Mouse (Mus musculus) midbrain, embryonic 10.5 days (tissue): ENCODE measurements at regions not wholly inside any gene's neighbourhood (a gene's known extent, or its start where the extent isn't known, plus 50 kb on each side); places are given as distances from the start of the nearest gene placed in this dataset.
A peak's percentile ranks its signal among the peaks of the same experiment; 100 is the strongest.

ENCODE experiments used
- DNase-seq: peaks from one replicate; pipeline ENCODE4 v3.0.0-alpha.2; 2017; ENCODE audit warnings: low spot score
- H3K27ac ChIP-seq: fragments of 300-500 bp; sonication (generic); replicated peaks from 2 replicates; pipeline ENCODE4 v1.5.1; 2016; ENCODE audit warnings: mild to moderate bottlenecking
- H3K27me3 ChIP-seq: fragments of 300-500 bp; sonication (generic); 2 replicates; pipeline ENCODE4 v1.6.1; 2016; ENCODE audit warnings: low read depth, mild to moderate bottlenecking; ENCODE audit not compliant: poor library complexity, severe bottlenecking
- H3K36me3 ChIP-seq: fragments of 300-500 bp; sonication (generic); 2 replicates; pipeline ENCODE4 v1.6.1; 2016; ENCODE audit warnings: mild to moderate bottlenecking, moderate library complexity
- H3K4me1 ChIP-seq: fragments of 300-500 bp; sonication (generic); 2 replicates; pipeline ENCODE4 v1.6.1; 2016
- H3K4me3 ChIP-seq: fragments of 300-500 bp; sonication (generic); 2 replicates; pipeline ENCODE4 v1.5.1; 2016; ENCODE audit warnings: mild to moderate bottlenecking, moderate library complexity
- H3K9me3 ChIP-seq: fragments of 300-500 bp; sonication (generic); replicated peaks from 2 replicates; pipeline ENCODE4 v1.6.1; 2016; ENCODE audit warnings: mild to moderate bottlenecking
- WGBS: fragments of 180-500 bp; shearing (Covaris S2); methylation state at CpG from one replicate; pipeline ENCODE4 v1.1.7; 2016; 5-methylcytosine and 5-hydroxymethylcytosine counted together

DNA sequence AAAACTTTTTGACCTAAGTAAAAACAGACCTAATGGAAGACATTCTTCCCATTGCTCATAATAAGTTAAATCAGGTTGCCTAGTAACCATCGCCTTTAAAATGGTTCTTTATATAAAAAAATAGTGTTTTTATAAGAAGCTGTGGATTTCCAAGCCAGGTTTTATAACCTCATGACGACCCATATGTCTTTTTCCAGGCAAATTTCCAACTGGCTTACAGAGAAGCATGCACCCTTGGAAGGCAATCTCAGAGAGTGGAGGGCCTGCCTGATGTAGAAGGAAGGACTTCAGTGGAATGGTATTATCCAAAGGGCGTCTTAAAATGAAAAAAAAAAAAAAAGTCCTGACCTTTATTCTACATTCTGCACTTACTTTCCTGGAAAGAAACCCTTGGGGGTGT is 172.2 kb upstream of the Tyw5 start:
- no peaks in the 10 kb centered on the region for H3K36me3 ChIP-seq
- no peak for DNase-seq
- no peaks in the 10 kb centered on the region for H3K27me3 ChIP-seq
- H3K4me1 ChIP-seq: no peaks in the 10 kb centered on the region
- 76% methylated on average over 3 of the region's 3 CpGs for WGBS
- no peaks in the 10 kb centered on the region for H3K9me3 ChIP-seq
- no peak overlapping the region for H3K4me3 ChIP-seq
- no peak overlapping the region for H3K27ac ChIP-seq

- H3K9me3 ChIP-seq: peaks cover under 1% of the 10 kb centered on the region; the same call in 1 of the 2 replicates
- WGBS: 87% methylated on average over 7 of the region's 7 CpGs
Observed at GRCm38 (mm10) chr1:57593707-57594589, 180.0 kb upstream of the Spats2l start.

GRCm38 (mm10) chr1:57594815-57595214 is 179.1 kb upstream of the Spats2l start:
- no peak overlapping the region for H3K4me3 ChIP-seq
- H3K27me3 ChIP-seq: no peaks in the 10 kb centered on the region
- H3K36me3 ChIP-seq: no peaks in the 10 kb centered on the region
- no peaks in the 10 kb centered on the region for H3K4me1 ChIP-seq
- no peak overlapping the region for H3K27ac ChIP-seq
- no peak for DNase-seq
- 77% methylated on average over 5 of the region's 5 CpGs for WGBS
- H3K9me3 ChIP-seq: no peaks in the 10 kb centered on the region

More at GRCm38 (mm10) chr1:57593707-57594589, 180.0 kb upstream of the Spats2l start:
- Histone ChIP-seq H3K36me3 (no peaks in the 10 kb centered on the region), H3K27ac (no peak overlapping the region), H3K4me3 (no peak overlapping the region), H3K27me3 (no peaks in the 10 kb centered on the region), H3K4me1 (no peaks in the 10 kb centered on the region)
- DNase-seq: no peak

- WGBS: 72% methylated on average over 2 of the region's 2 CpGs
Observed at GRCm38 (mm10) chr1:57600951-57601350, 173.0 kb upstream of the Spats2l start.

GRCm38 (mm10) chr1:57605525-57605924 is 168.4 kb upstream of the Spats2l start:
- DNase-seq: no peak
- H3K36me3 ChIP-seq: no peaks in the 10 kb centered on the region
- H3K4me1 ChIP-seq: peaks cover 27% of the 10 kb centered on the region
- no peak overlapping the region for H3K27ac ChIP-seq
- no peak overlapping the region for H3K4me3 ChIP-seq
- H3K9me3 ChIP-seq: no peaks in the 10 kb centered on the region
- H3K27me3 ChIP-seq: no peaks in the 10 kb centered on the region
- 72% methylated on average over 1 of the region's 1 CpGs for WGBS

More at GRCm38 (mm10) chr1:57600951-57601350, 173.0 kb upstream of the Spats2l start:
- Histone ChIP-seq H3K27me3 (no peaks in the 10 kb centered on the region), H3K4me1 (peaks cover 7% of the 10 kb centered on the region), H3K27ac (no peak overlapping the region), H3K36me3 (no peaks in the 10 kb centered on the region), H3K9me3 (no peaks in the 10 kb centered on the region), H3K4me3 (no peak overlapping the region)
- DNase-seq: no peak

- H3K36me3 ChIP-seq: no peaks in the 10 kb centered on the region
- H3K27me3 ChIP-seq: no peaks in the 10 kb centered on the region
- no peak overlapping the region for H3K4me3 ChIP-seq
- no peak overlapping the region for H3K27ac ChIP-seq
- H3K4me1 ChIP-seq: peaks cover 21% of the 10 kb centered on the region
- no peaks in the 10 kb centered on the region for H3K9me3 ChIP-seq
- DNase-seq: no peak
- WGBS: 77% methylated on average over 4 of the region's 4 CpGs
Observed at GRCm38 (mm10) chr1:57606060-57606683, 167.8 kb upstream of the Spats2l start.

DNA sequence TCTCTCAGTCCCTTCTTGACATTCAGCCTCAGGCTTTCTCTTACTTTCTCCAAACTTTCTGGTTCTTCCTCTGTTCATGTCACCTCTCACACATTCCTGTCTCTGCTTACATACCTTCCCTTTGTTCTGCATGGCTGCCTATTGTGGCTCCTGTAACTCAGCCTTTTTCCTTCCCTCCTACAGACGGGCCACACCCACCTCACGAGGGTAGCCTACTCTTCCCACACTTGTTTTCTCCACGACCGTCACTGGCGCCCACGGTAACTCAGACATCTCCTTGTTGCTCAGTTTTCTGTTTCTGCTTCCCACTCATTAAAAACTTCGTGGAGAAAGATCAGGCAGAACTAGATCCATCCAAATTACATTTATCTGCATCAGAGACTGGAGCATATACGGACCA is 166.9 kb upstream of the Spats2l start:
- Histone ChIP-seq H3K9me3 (no peaks in the 10 kb centered on the region), H3K27me3 (no peaks in the 10 kb centered on the region), H3K36me3 (no peaks in the 10 kb centered on the region), H3K4me1 (peaks cover 23% of the 10 kb centered on the region), H3K27ac (no peak overlapping the region), H3K4me3 (no peak overlapping the region)
- DNase-seq: no peak
- WGBS: 72% methylated on average over 8 of the region's 8 CpGs

DNA sequence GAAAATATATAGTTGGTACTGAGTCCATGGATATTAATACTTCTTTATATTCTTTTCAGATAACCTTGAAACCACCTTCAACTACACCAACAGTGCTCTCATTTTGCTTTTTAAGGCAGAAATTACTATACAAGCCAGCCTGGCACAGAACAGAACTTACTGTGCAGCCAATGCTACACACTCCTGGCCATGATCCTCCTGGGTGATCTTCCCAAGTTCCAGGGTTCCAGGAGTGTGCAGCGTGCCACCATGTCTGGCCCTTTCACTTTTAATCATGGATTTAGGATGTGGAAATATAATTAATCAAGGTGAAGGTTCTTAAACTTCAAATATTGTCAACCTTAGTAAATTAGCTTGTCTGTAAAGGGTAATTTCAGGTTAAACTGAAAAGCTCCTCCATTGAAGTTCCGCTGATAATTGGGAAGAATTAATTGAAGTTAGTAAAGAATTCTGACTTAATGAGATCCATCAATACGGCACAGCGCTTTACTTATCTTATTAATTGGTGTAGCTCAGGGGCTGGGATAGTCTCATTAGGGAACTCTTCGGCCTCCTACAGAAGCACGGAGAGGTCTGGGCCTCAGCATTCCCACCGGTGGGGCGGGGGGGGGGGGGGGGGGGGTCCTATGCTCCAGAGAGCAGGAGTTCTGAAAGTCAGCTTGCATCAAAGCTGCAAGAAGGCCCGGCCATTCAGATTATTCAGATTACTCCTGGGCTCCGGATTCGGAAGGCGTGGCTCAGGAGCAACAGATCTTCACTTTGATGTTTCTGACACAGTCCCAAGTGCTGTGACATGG is 166.1 kb upstream of the Spats2l start:
- H3K4me1 ChIP-seq: peaks cover 31% of the 10 kb centered on the region
- no peaks in the 10 kb centered on the region for H3K9me3 ChIP-seq
- WGBS: 29% methylated on average over 11 of the region's 12 CpGs
- no peak for DNase-seq
- peak overlapping the region; percentile 49 for H3K27ac ChIP-seq
- H3K36me3 ChIP-seq: no peaks in the 10 kb centered on the region
- no peaks in the 10 kb centered on the region for H3K27me3 ChIP-seq
- H3K4me3 ChIP-seq: 0 out of 2 replicates have a peak overlapping the region, but pooled peaks have one; percentile 2

- Histone ChIP-seq H3K4me1 (peaks cover 36% of the 10 kb centered on the region), H3K36me3 (no peaks in the 10 kb centered on the region), H3K4me3 (0 out of 2 replicates have a peak overlapping the region, but pooled peaks have one; percentile 2), H3K9me3 (no peaks in the 10 kb centered on the region), H3K27ac (peak overlapping the region; percentile 49; the same call in 1 of the 2 replicates), H3K27me3 (no peaks in the 10 kb centered on the region)
- WGBS: 10% methylated on average over 2 of the region's 2 CpGs
- DNase-seq: peak; percentile 26
Observed at GRCm38 (mm10) chr1:57608423-57608679, 165.6 kb upstream of the Spats2l start.

DNA sequence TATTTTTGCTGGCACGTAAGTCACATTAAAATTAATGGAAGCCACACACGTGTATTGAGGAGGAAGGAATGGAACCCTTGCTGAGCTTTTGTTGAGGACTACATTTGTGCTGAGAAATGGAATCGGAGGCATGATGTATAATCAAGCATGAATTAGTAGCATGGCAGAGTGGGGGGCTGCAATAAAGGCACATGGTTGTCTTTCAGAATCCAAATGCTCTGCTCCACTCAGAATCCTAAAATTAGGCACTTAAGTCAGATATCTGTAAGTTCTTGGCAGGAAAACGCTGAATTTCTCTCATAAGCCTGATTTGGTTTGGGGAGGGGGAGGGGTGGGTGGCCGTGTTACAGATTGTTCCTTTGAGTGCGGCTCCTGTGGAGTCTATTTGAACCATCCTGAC is 164.7 kb upstream of the Spats2l start:
- DNase-seq: no peak
- 23% methylated on average over 6 of the region's 6 CpGs for WGBS
- Histone ChIP-seq H3K36me3 (no peaks in the 10 kb centered on the region), H3K27ac (0 out of 2 replicates have a peak overlapping the region, but pooled peaks have one; percentile 7), H3K27me3 (no peaks in the 10 kb centered on the region), H3K9me3 (no peaks in the 10 kb centered on the region), H3K4me1 (peaks cover 38% of the 10 kb centered on the region), H3K4me3 (no peak overlapping the region)

DNA sequence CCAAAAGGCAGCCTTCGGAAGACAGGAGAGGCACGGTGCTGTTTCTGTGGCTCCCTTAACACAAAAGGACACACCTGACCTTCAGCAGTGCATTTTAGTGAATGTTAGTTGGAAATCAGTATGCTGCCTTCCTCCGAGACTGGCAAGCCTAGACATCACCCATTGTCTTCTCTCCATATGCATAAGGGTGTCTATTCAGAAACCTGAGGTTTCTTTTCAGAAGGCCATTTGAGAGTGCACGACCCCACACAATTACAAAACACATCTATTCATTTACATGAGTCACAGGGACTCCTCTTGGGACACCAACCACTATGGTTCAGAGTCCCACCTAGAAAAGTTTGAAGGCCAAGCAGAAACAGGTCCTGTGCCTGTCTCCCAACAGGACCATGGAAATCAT is 161.8 kb upstream of the Spats2l start:
- no peaks in the 10 kb centered on the region for H3K27me3 ChIP-seq
- H3K9me3 ChIP-seq: no peaks in the 10 kb centered on the region
- peaks cover 38% of the 10 kb centered on the region for H3K4me1 ChIP-seq
- no peaks in the 10 kb centered on the region for H3K36me3 ChIP-seq
- no peak for DNase-seq
- WGBS: 67% methylated on average over 4 of the region's 4 CpGs
- no peak overlapping the region for H3K4me3 ChIP-seq
- no peak overlapping the region for H3K27ac ChIP-seq

DNA sequence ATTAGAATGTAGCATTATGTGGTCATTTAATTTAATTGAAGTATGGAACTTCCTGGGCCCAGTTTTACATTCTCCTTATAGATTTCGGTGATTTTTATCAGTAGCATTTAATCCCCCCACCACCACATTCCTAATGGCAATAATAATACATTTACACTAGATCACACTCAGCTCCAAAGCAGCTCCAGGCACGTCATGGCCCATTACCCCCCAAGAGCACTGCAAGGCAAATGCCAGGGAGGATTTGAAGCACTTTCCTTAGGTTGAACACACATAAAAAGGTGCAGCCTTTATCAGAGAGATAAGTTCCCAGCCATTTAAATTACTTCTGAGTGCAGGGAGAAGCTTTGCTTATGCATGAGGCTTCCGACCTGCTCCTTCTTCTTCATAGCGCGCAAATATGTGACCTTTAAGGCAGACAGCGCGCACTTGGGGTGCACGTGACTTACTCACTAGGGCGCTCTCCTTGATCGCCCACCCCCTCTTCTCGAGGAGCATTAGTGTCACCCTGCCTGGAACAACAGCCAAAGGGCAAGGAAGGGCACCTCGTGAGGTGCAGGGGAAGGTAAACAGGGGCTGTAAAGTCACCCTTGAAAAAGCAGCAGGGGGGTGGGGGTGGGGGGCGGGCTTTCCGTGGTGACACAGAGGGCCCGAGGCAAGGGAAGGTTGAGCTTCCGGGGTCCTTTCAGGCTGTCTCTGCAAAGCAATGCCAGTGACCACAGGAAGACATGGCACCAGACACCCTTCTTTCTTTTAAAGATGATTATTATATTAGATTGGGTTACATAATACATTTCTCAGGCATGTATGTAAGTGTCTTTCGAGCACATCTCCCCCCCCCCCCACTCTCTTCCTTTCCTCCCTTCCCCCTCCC is 160.8 kb upstream of the Spats2l start:
- H3K4me3 ChIP-seq: peak overlapping the region; percentile 29
- H3K9me3 ChIP-seq: no peaks in the 10 kb centered on the region
- no peaks in the 10 kb centered on the region for H3K36me3 ChIP-seq
- no peak for DNase-seq
- peaks cover 33% of the 10 kb centered on the region for H3K4me1 ChIP-seq
- 17% methylated on average over 16 of the region's 17 CpGs for WGBS
- no peaks in the 10 kb centered on the region for H3K27me3 ChIP-seq
- H3K27ac ChIP-seq: 0 out of 2 replicates have a peak overlapping the region, but pooled peaks have one; percentile 35
